Mouse (Mus musculus): ENCODE measurements around the gene Lrrc32.

Gene Lrrc32

GRCm38 (mm10) chr7:98489131-98489530 lies at the start of gene Lrrc32:
TSS of gene Lrrc32 (plus strand) at chr7:98489283.
- no peak for DNase-seq (ENCODE audit: inconsistent ontology term)

- DNase-seq (ENCODE audit: inconsistent ontology term), result no peak
Observed at GRCm38 (mm10) chr7:98439956-98440466, 49.1 kb upstream of the Lrrc32 start, which contains the start of gene Gucy2d. TSS of gene Gucy2d (plus strand) at chr7:98440416.

GRCm38 (mm10) chr7:98446873-98447272 lies 42.2 kb upstream of the Lrrc32 start:
- peak; percentile 6 for DNase-seq (ENCODE audit: inconsistent ontology term)

- peak; percentile 28 for DNase-seq (ENCODE audit: inconsistent ontology term)
Observed at GRCm38 (mm10) chr7:98447585-98448308, 41.3 kb upstream of the Lrrc32 start.

- no peak for DNase-seq (ENCODE audit: inconsistent ontology term)
Observed at GRCm38 (mm10) chr7:98448309-98448630, 40.8 kb upstream of the Lrrc32 start.

- DNase-seq (ENCODE audit: inconsistent ontology term), result no peak
Observed at GRCm38 (mm10) chr7:98449696-98450095, 39.4 kb upstream of the Lrrc32 start.

- DNase-seq (ENCODE audit: inconsistent ontology term), result no peak
Observed at GRCm38 (mm10) chr7:98454397-98455120, 34.5 kb upstream of the Lrrc32 start.

GRCm38 (mm10) chr7:98460319-98460718 lies 28.8 kb upstream of the Lrrc32 start:
- no peak for DNase-seq (ENCODE audit: inconsistent ontology term)

GRCm38 (mm10) chr7:98469089-98469488 lies 20.0 kb upstream of the Lrrc32 start:
- no peak for DNase-seq (ENCODE audit: inconsistent ontology term)

GRCm38 (mm10) chr7:98472529-98472928 lies 16.6 kb upstream of the Lrrc32 start:
- DNase-seq (ENCODE audit: inconsistent ontology term), result no peak

GRCm38 (mm10) chr7:98474558-98474957 lies 14.5 kb upstream of the Lrrc32 start:
- DNase-seq (ENCODE audit: inconsistent ontology term), result no peak

GRCm38 (mm10) chr7:98477153-98477552 lies 11.9 kb upstream of the Lrrc32 start:
- peak; percentile 16 for DNase-seq (ENCODE audit: inconsistent ontology term)

- DNase-seq (ENCODE audit: inconsistent ontology term), result no peak
Observed at GRCm38 (mm10) chr7:98480481-98480880, 8.6 kb upstream of the Lrrc32 start.

- peak; percentile 85 for DNase-seq (ENCODE audit: inconsistent ontology term)
Observed at GRCm38 (mm10) chr7:98481066-98481734, 7.9 kb upstream of the Lrrc32 start.

GRCm38 (mm10) chr7:98481861-98482260 lies 7.2 kb upstream of the Lrrc32 start:
- no peak for DNase-seq (ENCODE audit: inconsistent ontology term)

- DNase-seq (ENCODE audit: inconsistent ontology term), result no peak
Observed at GRCm38 (mm10) chr7:98482551-98483267, 6.4 kb upstream of the Lrrc32 start.

- DNase-seq (ENCODE audit: inconsistent ontology term), result no peak
Observed at GRCm38 (mm10) chr7:98483268-98483607, 5.8 kb upstream of the Lrrc32 start.

- DNase-seq (ENCODE audit: inconsistent ontology term), result no peak
Observed at GRCm38 (mm10) chr7:98484878-98485277, 4.2 kb upstream of the Lrrc32 start.

GRCm38 (mm10) chr7:98485508-98485907 lies 3.6 kb upstream of the Lrrc32 start:
- DNase-seq (ENCODE audit: inconsistent ontology term), result no peak

- peak; percentile 53 for DNase-seq (ENCODE audit: inconsistent ontology term)
Observed at GRCm38 (mm10) chr7:98486471-98486917, 2.6 kb upstream of the Lrrc32 start.

- no peak for DNase-seq (ENCODE audit: inconsistent ontology term)
Observed at GRCm38 (mm10) chr7:98487202-98487980, 1.7 kb upstream of the Lrrc32 start.
